Mouse (Mus musculus) E14TG2a.4 (cell line): ENCODE measurements around the gene Pde12.

Experiments
- H3K27me3 ChIP-seq: 2 replicates; pipeline ENCODE4 v1.6.1; 2014; ENCODE audit warnings: low read length, control low read depth; ENCODE audit not compliant: insufficient read depth
- H3K36me3 ChIP-seq: 2 replicates; pipeline ENCODE4 v1.6.1; 2014; ENCODE audit warnings: low read length, control low read depth; ENCODE audit not compliant: insufficient read depth
- H3K4me1 ChIP-seq: replicated peaks from 2 replicates; pipeline ENCODE4 v1.6.1; 2014; ENCODE audit warnings: low read depth, low read length, control low read depth
- H3K4me3 ChIP-seq: replicated peaks from 2 replicates; pipeline ENCODE4 v1.5.1; 2014; ENCODE audit warnings: mild to moderate bottlenecking, low read length
- H3K9me3 ChIP-seq: 2 replicates; pipeline ENCODE4 v1.6.1; 2014; ENCODE audit warnings: low read length, control low read depth
- CTCF ChIP-seq: conservative IDR thresholded peaks from 2 replicates; pipeline ENCODE4 v1.5.1; 2014; ENCODE audit warnings: low read length
- NANOG ChIP-seq: IDR thresholded peaks from 2 replicates; pipeline ENCODE4 v1.6.1; 2014; ENCODE audit warnings: borderline replicate concordance, low read length, mixed read lengths
- POU5F1 ChIP-seq: IDR thresholded peaks from 2 replicates; pipeline ENCODE4 v1.6.1; 2014; ENCODE audit warnings: low read length, borderline replicate concordance

Pde12 gene

GRCm38 (mm10) chr14:26670964-26671363 lies 1.3 kb upstream of the Pde12 start:
- Histone ChIP-seq H3K4me3 (peak overlapping the region; percentile 96), H3K4me1 (peaks cover 67% of the 10 kb centered on the region), H3K36me3 (peaks cover 20% of the 10 kb centered on the region), H3K9me3 (no peaks in the 10 kb centered on the region), H3K27me3 (no peaks in the 10 kb centered on the region)
- TF ChIP-seq NANOG (no peak), CTCF (no peak), POU5F1 (no peak)

GRCm38 (mm10) chr14:26668371-26669291 lies 1.1 kb downstream of the Pde12 start:
- peak overlapping the region; percentile 96 for H3K4me3 ChIP-seq
- peaks cover 44% of the 10 kb centered on the region for H3K4me1 ChIP-seq
- H3K27me3 ChIP-seq: no peaks in the 10 kb centered on the region
- TF ChIP-seq CTCF: no peak
- no peak for TF ChIP-seq POU5F1
- TF ChIP-seq NANOG: no peak
- H3K9me3 ChIP-seq: 0 out of 2 replicates have a peak, but pooled peaks cover 4% of the 10 kb centered on the region
- H3K36me3 ChIP-seq: peaks cover 43% of the 10 kb centered on the region

DNA sequence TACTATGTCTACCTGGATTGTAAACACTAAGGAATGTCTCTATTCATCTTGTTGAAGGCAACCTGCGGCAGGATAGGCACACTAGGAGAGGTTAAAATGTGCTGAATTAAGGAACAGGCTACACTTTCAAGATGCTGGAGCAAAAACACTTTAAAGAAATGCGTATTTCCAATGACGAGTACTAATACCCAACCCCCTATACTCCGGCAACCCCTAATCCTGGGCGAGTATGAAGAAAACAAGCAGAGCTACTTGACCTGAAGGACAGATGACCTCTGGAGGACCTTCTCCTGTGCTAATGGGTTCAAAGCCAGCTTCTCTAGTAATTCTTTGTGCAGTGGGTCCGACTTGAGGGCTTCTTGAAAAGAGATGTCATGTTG lies 1.7 kb downstream of the Pde12 start:
- 0 out of 2 replicates have a peak, but pooled peaks cover 7% of the 10 kb centered on the region for H3K9me3 ChIP-seq
- H3K36me3 ChIP-seq: peaks cover 50% of the 10 kb centered on the region
- H3K4me1 ChIP-seq: peaks cover 44% of the 10 kb centered on the region
- no peaks in the 10 kb centered on the region for H3K27me3 ChIP-seq
- TF ChIP-seq NANOG (no peak), CTCF (no peak), POU5F1 (no peak)
- H3K4me3 ChIP-seq: peak overlapping the region; percentile 96

GRCm38 (mm10) chr14:26663851-26664250 lies 5.8 kb downstream of the Pde12 start:
- 0 out of 2 replicates have a peak, but pooled peaks cover 7% of the 10 kb centered on the region for H3K9me3 ChIP-seq
- TF ChIP-seq NANOG (no peak), CTCF (no peak), POU5F1 (no peak)
- H3K27me3 ChIP-seq: no peaks in the 10 kb centered on the region
- H3K36me3 ChIP-seq: peaks cover 61% of the 10 kb centered on the region
- no peak overlapping the region for H3K4me3 ChIP-seq
- H3K4me1 ChIP-seq: peaks cover 19% of the 10 kb centered on the region

DNA sequence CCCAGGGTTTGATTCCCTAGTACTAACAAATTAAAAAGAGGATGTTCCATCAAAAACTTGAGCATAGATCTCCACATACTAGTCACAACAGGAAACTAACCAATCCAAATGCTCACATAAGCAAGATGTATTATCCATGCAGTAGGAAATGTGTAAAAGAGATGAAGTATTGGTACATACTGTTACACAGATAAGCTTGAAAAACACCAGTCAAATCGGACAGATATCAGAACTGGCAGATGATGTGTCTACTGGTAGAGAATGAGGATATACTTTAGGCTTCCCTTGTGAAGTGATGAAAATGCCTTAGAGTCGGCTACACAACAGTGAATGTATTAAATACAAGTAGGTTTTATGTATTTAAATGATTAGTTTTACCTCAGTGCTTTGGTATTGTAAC lies 7.2 kb downstream of the Pde12 start:
- TF ChIP-seq CTCF: no peak
- TF ChIP-seq POU5F1: no peak
- TF ChIP-seq NANOG: no peak
- no peaks in the 10 kb centered on the region for H3K27me3 ChIP-seq
- H3K4me3 ChIP-seq: no peak overlapping the region
- peaks cover 13% of the 10 kb centered on the region for H3K4me1 ChIP-seq
- peaks cover 63% of the 10 kb centered on the region for H3K36me3 ChIP-seq
- H3K9me3 ChIP-seq: 0 out of 2 replicates have a peak, but pooled peaks cover 7% of the 10 kb centered on the region

DNA sequence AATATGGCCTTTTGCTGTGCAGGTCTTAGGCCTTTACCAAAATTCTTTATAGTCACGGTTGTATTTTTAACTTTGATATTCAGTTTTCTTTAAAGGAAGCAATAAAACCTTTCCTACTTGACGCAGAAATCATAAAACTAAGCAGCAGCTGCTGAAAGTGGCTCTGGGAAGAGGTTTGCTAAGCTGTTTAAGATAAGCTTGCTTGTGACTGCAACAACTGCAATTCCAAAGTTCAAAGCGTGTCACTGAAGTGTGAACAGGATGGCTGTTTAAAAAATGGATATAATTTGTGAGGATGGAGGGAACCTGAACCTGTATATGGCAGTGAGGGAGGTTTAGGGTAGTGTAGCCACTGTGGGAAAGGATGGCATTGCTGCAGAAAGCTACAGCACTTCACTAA lies 7.7 kb downstream of the Pde12 start:
- peaks cover 65% of the 10 kb centered on the region for H3K36me3 ChIP-seq
- no peak overlapping the region for H3K4me3 ChIP-seq
- 0 out of 2 replicates have a peak, but pooled peaks cover 7% of the 10 kb centered on the region for H3K9me3 ChIP-seq
- H3K4me1 ChIP-seq: peaks cover 10% of the 10 kb centered on the region
- TF ChIP-seq CTCF: no peak
- no peak for TF ChIP-seq POU5F1
- TF ChIP-seq NANOG: no peak
- H3K27me3 ChIP-seq: no peaks in the 10 kb centered on the region

DNA sequence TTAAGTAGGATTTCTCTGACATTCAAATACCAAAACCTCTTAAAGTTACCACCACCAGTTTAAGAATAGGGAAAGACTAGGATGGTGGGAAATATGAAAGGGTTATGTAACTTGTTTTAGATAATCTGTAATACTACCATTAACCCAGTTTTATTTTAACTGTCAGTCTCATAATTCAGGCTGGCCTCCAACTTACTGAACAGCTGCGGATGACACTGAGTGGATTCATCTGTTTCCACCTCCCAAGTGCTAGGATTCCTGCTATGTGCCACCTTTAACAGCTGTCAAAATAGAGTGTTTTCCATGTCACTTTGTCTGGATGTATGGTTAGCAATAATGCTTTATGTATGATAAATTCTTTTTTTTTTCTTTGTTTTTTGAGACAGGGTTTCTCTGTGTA lies 9.4 kb downstream of the Pde12 start:
- TF ChIP-seq POU5F1: no peak
- no peak for TF ChIP-seq NANOG
- no peak for TF ChIP-seq CTCF
- Histone ChIP-seq H3K4me3 (no peak overlapping the region), H3K4me1 (no peaks in the 10 kb centered on the region), H3K36me3 (peaks cover 64% of the 10 kb centered on the region), H3K27me3 (no peaks in the 10 kb centered on the region), H3K9me3 (0 out of 2 replicates have a peak, but pooled peaks cover 7% of the 10 kb centered on the region)

DNA sequence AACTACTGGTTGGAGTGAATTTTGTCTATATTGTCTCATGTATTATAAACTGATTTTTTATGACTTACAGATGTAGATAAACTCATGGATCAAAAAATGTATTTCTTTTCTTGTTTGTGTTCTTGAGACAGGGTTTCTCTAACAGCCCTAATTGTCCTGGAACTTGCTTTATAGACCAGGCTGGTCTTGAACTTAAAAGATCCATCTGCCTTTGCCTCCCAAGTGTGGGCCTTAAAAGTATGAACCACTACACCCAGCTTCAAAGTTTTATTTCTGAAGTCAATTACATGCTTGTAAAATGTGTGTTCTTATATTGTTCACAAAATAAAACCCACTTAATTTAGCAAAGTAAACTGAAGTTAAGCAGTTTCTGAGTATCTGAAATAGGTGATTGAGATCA lies 11.5 kb downstream of the Pde12 start:
- TF ChIP-seq NANOG (no peak), CTCF (no peak), POU5F1 (no peak)
- Histone ChIP-seq H3K4me1 (no peaks in the 10 kb centered on the region), H3K4me3 (no peak overlapping the region), H3K9me3 (no peaks in the 10 kb centered on the region), H3K36me3 (peaks cover 63% of the 10 kb centered on the region), H3K27me3 (no peaks in the 10 kb centered on the region)

GRCm38 (mm10) chr14:26651901-26652300 lies 17.8 kb downstream of the Pde12 start:
- Histone ChIP-seq H3K4me3 (no peak overlapping the region), H3K4me1 (peaks cover 10% of the 10 kb centered on the region; the same call in 1 of the 2 replicates), H3K9me3 (no peaks in the 10 kb centered on the region), H3K36me3 (peaks cover 77% of the 10 kb centered on the region), H3K27me3 (no peaks in the 10 kb centered on the region)
- 0 out of 2 replicates have a peak, but pooled peaks have one; percentile 9 for TF ChIP-seq CTCF
- no peak for TF ChIP-seq POU5F1
- TF ChIP-seq NANOG: no peak
